Mouse (Mus musculus) embryo, embryonic 10.5 days (tissue): ENCODE measurements around the gene Tlk1.
A peak's percentile ranks its signal among the peaks of the same experiment; 100 is the strongest.
"Not testable (repeated sequence)": the region's sequence is repeated elsewhere in the genome, so short reads cannot be mapped to it uniquely, and the experiment has no call there.

Experiments used
- DNase-seq: peaks from one replicate; pipeline ENCODE4 v3.0.0-alpha.2; 2015; ENCODE audit warnings: low spot score

The Tlk1 gene

DNA sequence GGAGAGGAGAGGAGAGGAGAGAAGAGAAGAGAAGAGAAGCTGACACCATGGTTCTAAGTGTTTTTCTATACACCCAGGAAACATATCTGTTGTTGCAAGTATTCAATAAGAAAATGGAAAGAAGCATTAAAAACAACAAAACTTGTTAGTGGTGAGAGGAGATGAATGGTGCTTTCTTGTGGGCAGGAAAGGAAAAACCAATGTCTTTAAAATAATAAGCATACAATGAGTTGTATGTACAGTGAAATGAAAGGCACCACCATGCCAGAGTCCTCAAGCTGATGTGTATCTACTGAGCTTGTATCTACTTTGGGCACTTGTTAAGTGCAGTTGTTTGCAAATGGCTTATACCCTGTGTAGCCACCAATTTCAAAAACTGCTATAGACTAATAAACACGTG is 7.7 kb upstream of the Tlk1 start:
- no peak for DNase-seq

GRCm38 (mm10) chr2:70831709-70832350 is 6.3 kb upstream of the Tlk1 start:
- no peak for DNase-seq

GRCm38 (mm10) chr2:70830683-70831082 is 5.2 kb upstream of the Tlk1 start:
- DNase-seq = no peak

GRCm38 (mm10) chr2:70829946-70830610 is 4.5 kb upstream of the Tlk1 start:
- no peak for DNase-seq

DNA sequence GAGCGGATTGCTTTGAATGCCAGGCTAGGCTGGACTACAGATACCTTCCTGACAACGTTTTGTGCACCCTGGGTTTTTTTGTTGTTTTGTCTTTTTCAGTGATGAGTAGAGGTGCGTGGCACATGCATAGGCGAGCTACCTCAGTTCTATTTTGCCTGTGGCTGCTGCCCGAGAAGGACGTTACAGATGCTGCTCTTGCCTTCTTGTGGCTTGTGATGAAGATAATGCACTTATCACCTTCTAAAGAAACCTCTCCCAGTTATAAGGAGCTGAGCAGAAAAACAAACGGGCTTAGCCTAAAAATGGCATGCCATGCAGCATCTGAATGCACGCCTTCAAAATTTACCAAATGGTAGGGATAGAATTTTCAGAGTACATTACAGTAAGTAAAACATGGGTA is 2.3 kb upstream of the Tlk1 start:
- DNase-seq = no peak

DNA sequence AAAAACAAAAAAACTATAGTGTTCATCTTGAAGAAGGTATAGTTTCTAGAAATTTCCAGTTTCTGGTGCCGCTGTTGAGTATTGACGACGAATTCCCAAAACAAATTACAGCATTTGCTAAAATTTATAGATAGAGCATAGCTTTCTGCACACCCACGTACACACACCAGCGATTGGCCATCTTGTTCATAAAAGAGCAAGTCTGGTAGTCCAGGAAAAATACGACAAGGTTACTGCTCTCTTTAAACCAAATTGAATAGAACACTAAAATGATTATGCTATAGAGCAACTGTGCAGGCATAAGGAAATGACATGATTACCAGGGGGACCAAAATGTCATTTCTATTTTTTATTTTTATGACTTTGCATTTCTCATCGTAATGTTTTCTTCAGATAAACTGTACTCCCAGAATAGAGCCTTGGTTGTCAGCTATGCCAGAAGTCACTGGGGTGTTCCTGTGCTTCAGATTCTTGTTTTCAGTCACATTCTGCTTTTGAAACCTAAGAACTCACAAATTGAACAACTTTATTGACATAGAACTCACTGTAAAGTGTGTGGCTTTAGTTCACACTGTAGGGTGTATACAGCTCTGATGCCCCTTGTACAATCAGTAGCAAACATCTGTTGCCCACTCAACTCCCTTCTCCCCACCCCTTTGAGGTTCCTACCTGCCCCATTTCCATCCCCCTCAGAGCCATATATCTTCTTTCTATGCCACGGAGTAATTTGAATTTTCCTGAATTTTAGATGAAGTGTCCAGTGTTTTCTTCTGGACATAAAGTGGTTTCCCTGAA is 1.1 kb upstream of the Tlk1 start:
- DNase-seq = no peak

GRCm38 (mm10) chr2:70824838-70825370 is 624 bp downstream of the Tlk1 start:
- peak; percentile 78 for DNase-seq

DNA sequence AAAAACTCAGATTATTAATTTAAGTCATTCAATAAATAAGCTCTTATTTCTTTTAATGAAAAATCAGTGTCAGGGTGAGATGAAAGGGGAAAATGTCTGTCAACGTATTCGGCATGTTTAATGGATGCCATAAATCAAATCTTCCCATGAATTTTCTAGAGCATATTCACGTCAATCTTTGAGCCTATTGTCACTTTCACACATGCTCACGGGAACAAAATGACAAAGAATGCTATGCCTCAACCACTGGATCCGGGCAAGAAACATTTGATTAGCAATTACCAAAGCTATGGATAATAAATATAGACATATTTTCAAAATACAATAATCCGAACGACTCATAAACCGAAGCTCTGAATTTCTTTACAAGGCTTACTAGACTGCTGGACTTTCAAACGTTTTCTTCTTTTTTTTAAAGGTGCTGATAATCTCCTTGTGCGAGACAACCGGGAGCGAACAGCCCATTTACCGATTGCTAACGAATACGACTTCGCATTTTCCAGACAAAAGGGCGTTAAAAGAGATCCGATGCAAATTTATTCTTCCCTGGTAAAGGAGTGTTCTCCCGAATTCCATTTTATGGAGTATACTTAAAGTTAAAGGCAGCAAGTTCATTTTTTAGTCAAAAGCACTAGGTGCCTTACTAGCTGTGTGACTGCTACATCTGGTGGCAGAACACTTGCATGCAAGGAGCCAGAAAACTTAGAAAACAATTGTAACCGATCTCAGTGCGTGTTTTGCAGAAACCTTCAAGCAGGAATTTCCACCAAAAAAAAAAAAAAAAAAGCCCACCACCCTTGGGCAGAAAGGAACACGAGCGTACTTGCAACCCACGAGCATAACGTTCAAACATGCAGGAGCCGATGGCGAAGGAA is 1.4 kb downstream of the Tlk1 start:
- DNase-seq = peak; percentile 73

GRCm38 (mm10) chr2:70823434-70823833 is 2.1 kb downstream of the Tlk1 start:
- DNase-seq = peak; percentile 8

GRCm38 (mm10) chr2:70816939-70817338 is 8.6 kb downstream of the Tlk1 start:
- DNase-seq = no peak

DNA sequence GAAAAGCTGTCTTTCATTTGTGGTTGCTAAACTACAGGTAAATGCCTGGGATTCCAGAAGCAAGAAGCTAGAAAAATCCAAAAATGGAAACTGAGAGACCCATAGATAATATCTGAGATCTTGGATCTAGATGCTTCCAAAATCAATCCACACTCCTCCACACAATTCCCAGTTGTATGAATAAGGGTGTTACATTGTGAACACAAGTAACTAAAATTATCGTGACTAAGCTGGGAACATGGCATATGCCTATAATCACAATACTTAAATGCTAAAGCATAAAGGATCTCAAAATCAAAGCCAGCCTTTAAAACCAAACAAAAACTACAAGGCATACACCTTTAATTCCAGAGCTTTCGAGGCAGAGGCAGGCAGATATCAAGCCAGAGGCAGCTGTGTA is 9.5 kb downstream of the Tlk1 start:
- no peak for DNase-seq

- DNase-seq = no peak
These were observed 11.9 kb downstream of the Tlk1 start for GRCm38 (mm10) chr2:70813608-70814007.

GRCm38 (mm10) chr2:70811476-70811875 is 14.1 kb downstream of the Tlk1 start:
- no peak for DNase-seq

- DNase-seq = no peak
These were observed 15.6 kb downstream of the Tlk1 start for GRCm38 (mm10) chr2:70809921-70810320.

DNA sequence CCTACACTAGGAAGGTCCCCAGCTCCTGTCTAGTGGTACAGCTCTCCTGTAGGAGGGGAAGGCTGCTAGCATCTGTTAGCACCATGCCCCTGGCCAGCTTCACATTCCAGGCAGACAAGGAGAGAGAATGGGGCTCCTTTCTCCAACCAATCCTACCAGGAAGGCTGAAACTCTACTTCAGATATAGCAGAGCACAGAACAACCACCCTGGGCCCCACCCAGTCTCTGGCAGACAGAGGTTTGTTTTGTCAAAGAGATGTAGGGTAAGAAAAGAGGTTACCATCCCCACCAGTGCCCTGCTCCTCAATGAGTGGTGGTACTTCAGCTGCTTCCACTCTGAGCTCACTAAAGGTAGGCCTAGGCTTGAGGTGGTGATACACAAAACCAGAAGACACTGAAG is 16.8 kb downstream of the Tlk1 start:
- no peak for DNase-seq

GRCm38 (mm10) chr2:70807678-70808077 is 17.9 kb downstream of the Tlk1 start:
- not testable (repeated sequence) for DNase-seq

- no peak for DNase-seq
These were observed 19.5 kb downstream of the Tlk1 start for GRCm38 (mm10) chr2:70806020-70806419.

- DNase-seq = not testable (repeated sequence)
These were observed 21.8 kb downstream of the Tlk1 start for GRCm38 (mm10) chr2:70803696-70804095.

DNA sequence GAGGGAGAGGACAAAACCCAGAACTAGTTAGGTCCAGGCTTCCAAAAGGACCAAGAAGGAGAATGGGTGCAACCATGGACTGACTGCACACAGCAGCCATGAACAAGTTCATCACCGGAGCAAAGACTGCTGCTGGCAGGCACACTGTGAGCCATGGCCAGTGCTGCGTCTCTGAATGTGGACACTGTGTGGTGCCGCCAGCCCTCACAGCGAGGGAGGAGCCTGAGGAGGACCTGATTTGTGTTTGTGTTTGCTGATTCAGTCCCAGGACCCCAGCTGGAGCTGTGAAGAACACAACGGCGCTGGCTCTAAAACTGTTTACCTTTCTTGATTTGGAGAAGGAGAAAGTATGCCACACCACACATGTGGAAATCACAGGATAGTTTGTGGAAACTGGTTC is 22.9 kb downstream of the Tlk1 start:
- no peak for DNase-seq

GRCm38 (mm10) chr2:70801543-70801942 is 24.0 kb downstream of the Tlk1 start:
- DNase-seq = no peak

DNA sequence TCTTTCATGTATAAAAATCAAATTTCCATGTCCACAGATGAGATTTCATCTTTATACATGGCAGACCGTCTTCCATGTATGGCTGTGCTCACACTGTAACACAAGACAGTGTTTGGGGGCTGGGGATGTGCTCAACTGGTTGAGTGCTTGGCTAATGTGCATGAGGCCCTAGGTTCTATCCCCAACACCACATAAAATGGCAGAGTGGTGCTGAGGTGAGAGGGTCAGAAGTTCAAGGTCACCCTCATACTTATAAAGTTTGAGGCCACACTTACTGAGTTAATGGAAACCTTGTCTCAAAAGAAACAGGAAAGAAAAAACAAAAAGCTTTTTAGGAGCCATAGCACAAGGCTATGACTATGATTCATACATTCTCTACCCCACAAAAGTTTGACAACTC is 25.1 kb downstream of the Tlk1 start:
- DNase-seq = no peak

DNA sequence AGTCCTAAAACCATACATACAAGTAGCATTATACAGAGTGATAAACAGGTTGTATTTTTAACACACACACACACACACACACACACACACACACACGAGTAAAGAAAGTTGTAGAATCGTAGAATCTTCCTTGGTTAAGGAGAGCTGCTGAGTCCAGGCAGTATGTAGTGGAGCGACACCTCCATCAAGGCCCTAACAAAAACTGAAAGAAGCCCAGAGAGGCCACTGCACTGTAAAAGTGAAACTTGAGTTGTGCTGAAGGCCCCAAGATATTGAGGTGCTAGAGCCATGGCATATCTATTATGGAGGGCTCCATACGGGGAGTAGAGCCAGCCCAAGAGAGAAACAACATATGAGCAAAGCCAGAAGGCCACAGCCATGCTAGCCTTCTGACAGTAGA is 32.3 kb downstream of the Tlk1 start:
- DNase-seq = no peak
